Mouse (Mus musculus) liver, postnatal 0 days (tissue): ENCODE measurements around the gene Tmed1.

Experiments used
- CTCF ChIP-seq: sonication (generic); IDR thresholded peaks from 2 replicates; pipeline ENCODE4 v1.5.1; 2016; ENCODE audit warnings: antibody characterized with exemption, low read depth
- EP300 ChIP-seq: IDR thresholded peaks from 2 replicates; pipeline ENCODE4 v1.6.1; 2016; ENCODE audit warnings: antibody characterized with exemption, low read depth, mild to moderate bottlenecking

GRCm38 (mm10) chr9:21494726-21495125, 15.3 kb downstream of the Tmed1 start:
- no peak for TF ChIP-seq EP300
- TF ChIP-seq CTCF, result no peak
